Mouse (Mus musculus) gastrocnemius, postnatal 10 days (tissue): ENCODE results near the gene Ccdc54. TPM values are rescaled to one million over a fixed set of nuclear protein-coding genes. Genes with fewer than 3 reads are reported as not detected.

Experiments
- DNase-seq: peaks from one replicate; pipeline ENCODE4 v3.0.0; 2021; ENCODE audit warnings: mixed read lengths
- long read RNA-seq, 2 experiments: library from polyadenylated mRNA; stranded (forward); transcript quantifications; one replicate each; pipeline ENCODE4 v2.0.0; 2021
- total RNA-seq, 2 experiments: library from RNA; stranded (reverse); gene quantifications; 2 replicates each; pipeline ENCODE4 v1.2.3; 2021

The Ccdc54 gene
- total RNA-seq: not detected
- long read RNA-seq, experiment 1: 0 reads
- long read RNA-seq, experiment 2: 0 reads

GRCm38 (mm10) chr16:50591054-50591453, at the start of gene Ccdc54:
TSS of gene Ccdc54 (minus strand) at chr16:50591154.
- DNase-seq: no peak

GRCm38 (mm10) chr16:50632585-50632984, 41.6 kb upstream of the Ccdc54 start:
- DNase-seq: no peak

- DNase-seq: no peak
Observed at GRCm38 (mm10) chr16:50615569-50615968, 24.6 kb upstream of the Ccdc54 start.

- DNase-seq: no peak
Observed at GRCm38 (mm10) chr16:50612944-50613343, 22.0 kb upstream of the Ccdc54 start.

GRCm38 (mm10) chr16:50610580-50610979, 19.6 kb upstream of the Ccdc54 start:
- DNase-seq: no peak

- DNase-seq: no peak
Observed at GRCm38 (mm10) chr16:50607776-50608562, 17.0 kb upstream of the Ccdc54 start.

GRCm38 (mm10) chr16:50604826-50605225, 13.9 kb upstream of the Ccdc54 start:
- DNase-seq: no peak

- no peak for DNase-seq
Observed at GRCm38 (mm10) chr16:50601947-50602346, 11.0 kb upstream of the Ccdc54 start.

GRCm38 (mm10) chr16:50600665-50601064, 9.7 kb upstream of the Ccdc54 start:
- no peak for DNase-seq

GRCm38 (mm10) chr16:50596679-50597078, 5.7 kb upstream of the Ccdc54 start:
- no peak for DNase-seq

GRCm38 (mm10) chr16:50596171-50596570, 5.2 kb upstream of the Ccdc54 start:
- DNase-seq: no peak

- DNase-seq: no peak
Observed at GRCm38 (mm10) chr16:50594876-50595275, 3.9 kb upstream of the Ccdc54 start.

- no peak for DNase-seq
Observed at GRCm38 (mm10) chr16:50593361-50593760, 2.4 kb upstream of the Ccdc54 start.

GRCm38 (mm10) chr16:50589574-50590151, 1.3 kb downstream of the Ccdc54 start:
- DNase-seq: no peak

- no peak for DNase-seq
Observed at GRCm38 (mm10) chr16:50588191-50588590, 2.8 kb downstream of the Ccdc54 start.

GRCm38 (mm10) chr16:50587139-50587538, 3.8 kb downstream of the Ccdc54 start:
- no peak for DNase-seq

- no peak for DNase-seq
Observed at GRCm38 (mm10) chr16:50578361-50578760, 12.6 kb downstream of the Ccdc54 start.

GRCm38 (mm10) chr16:50572557-50572956, 18.4 kb downstream of the Ccdc54 start:
- no peak for DNase-seq

GRCm38 (mm10) chr16:50559163-50559771, 31.7 kb downstream of the Ccdc54 start:
- DNase-seq: no peak

GRCm38 (mm10) chr16:50553828-50554227, 37.1 kb downstream of the Ccdc54 start:
- DNase-seq: no peak

GRCm38 (mm10) chr16:50551871-50552528, 39.0 kb downstream of the Ccdc54 start:
- DNase-seq: no peak

GRCm38 (mm10) chr16:50550927-50551326, 40.0 kb downstream of the Ccdc54 start:
- no peak for DNase-seq
